23 mouse cellular contexts compared by ENCODE assay signal in the genomic region with DNA sequence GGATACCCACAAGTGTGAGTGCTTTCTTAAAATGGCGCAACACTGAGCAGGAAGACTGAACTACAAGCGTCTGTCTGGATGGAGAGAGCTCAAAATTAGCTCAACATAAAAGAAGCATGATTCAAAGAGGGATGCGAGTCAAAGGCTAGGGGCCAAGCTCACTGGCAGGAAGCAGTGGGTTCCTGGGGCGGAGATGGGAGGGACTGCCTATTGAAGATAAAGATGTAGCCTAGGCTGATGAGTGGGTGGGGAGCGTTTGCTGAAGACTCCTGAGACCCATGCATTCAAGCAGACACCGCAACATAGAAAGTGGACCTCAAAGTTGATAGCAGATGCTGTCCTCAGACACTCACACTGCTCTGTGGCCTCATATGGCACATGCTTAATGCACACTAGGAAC.
A peak's percentile ranks its signal among the peaks of the same experiment; 100 is the strongest.
DNase-seq lines count a peak whose midpoint lies in the region; ATAC-seq and TF ChIP-seq lines count a peak whose summit lies in the region.
"Had no signal": no experiment of that assay in that cellular context is flagged by ENCODE, and none has a peak within 500 bp of the region (broad histone marks: within the 10 kb centered on the region; RNA-seq: fewer than 3 reads in every experiment).

No protein-coding gene starts in this region.

- no peaks in the 10 kb centered on the region for H3K4me1 ChIP-seq in intestine, embryonic 14.5 days (replicated peaks; ENCODE audit: control insufficient read depth, insufficient read depth, low read length)
- H3K4me1 ChIP-seq in intestine, embryonic 16.5 days (ENCODE audit: control insufficient read depth, insufficient read depth, low read length), result no peaks in the 10 kb centered on the region
- peaks cover 0 to 2% of the 10 kb centered on the region in 2 experiments; a peak in 2 of 4 replicates for H3K4me1 ChIP-seq in MEL (ENCODE audit: control insufficient read depth in 1 of 2, insufficient read depth in 2 of 2, low read length in 2 of 2)
- no peaks in the 10 kb centered on the region; the same call in 1 of the 2 replicates for H3K4me1 ChIP-seq in liver, embryonic 11.5 days (replicated peaks; ENCODE audit: control insufficient read depth, insufficient read depth, low read length)

- H3K9me3 ChIP-seq in intestine, embryonic 14.5 days (ENCODE audit: control insufficient read depth, low read length), result no peaks in the 10 kb centered on the region
- no peaks in the 10 kb centered on the region for H3K9me3 ChIP-seq in intestine, embryonic 16.5 days (ENCODE audit: control insufficient read depth, low read length)
- H3K9me3 ChIP-seq in MEL (replicated peaks; ENCODE audit: insufficient read depth, low read length), result no peaks in the 10 kb centered on the region
- H3K9me3 ChIP-seq in liver, embryonic 11.5 days (ENCODE audit: control insufficient read depth, low read length), result no peaks in the 10 kb centered on the region
- H3K9me3 ChIP-seq: forebrain, embryonic 13.5 days; heart, embryonic 10.5 days; midbrain, embryonic 15.5 days had no signal

- peaks cover 65% of the 10 kb centered on the region for H3K36me3 ChIP-seq in intestine, embryonic 14.5 days (ENCODE audit: control insufficient read depth, insufficient read depth, low read length)
- H3K36me3 ChIP-seq in intestine, embryonic 16.5 days (ENCODE audit: control insufficient read depth, insufficient read depth, low read length), result peaks cover 10% of the 10 kb centered on the region; the same call in 1 of the 2 replicates
- 0 out of 4 replicates have a peak, but pooled peaks cover 0 to 2% of the 10 kb centered on the region in 2 experiments for H3K36me3 ChIP-seq in MEL (ENCODE audit: control insufficient read depth in 1 of 2, insufficient read depth in 2 of 2, low read length in 2 of 2)
- no peaks in the 10 kb centered on the region for H3K36me3 ChIP-seq in liver, embryonic 11.5 days (ENCODE audit: control insufficient read depth, insufficient read depth, low read length)
- H3K36me3 ChIP-seq: midbrain, embryonic 15.5 days had no signal

- DNase-seq in intestine, embryonic 14.5 days (ENCODE audit: low spot score), result peak; percentile 46
- peak; percentile 52 for DNase-seq in MEL (ENCODE audit: low read depth, low spot score)
- DNase-seq in liver, embryonic 11.5 days (ENCODE audit: low spot score), result no peak
- no peak for DNase-seq in layer of hippocampus, postnatal 10 days (ENCODE audit: low spot score in 2 of 2)
- no peak for DNase-seq in retina, postnatal 1 day
- DNase-seq: adrenal gland, adult 2 months; cerebellum, adult 8-10 months; cerebellum, postnatal 36 days; gastrocnemius, adult 2 months; kidney, adult 11 months; kidney, postnatal 4 days; lung, embryonic 14.5 days; thymus, adult 2 months; thymus, postnatal 4 days had no signal

- no peak for ATAC-seq in intestine, embryonic 14.5 days (replicated peaks; ENCODE audit: low FRiP score, low TSS enrichment, low read depth)
- no peak for ATAC-seq in intestine, embryonic 16.5 days
- peak; percentile 85 for ATAC-seq in liver, embryonic 11.5 days (replicated peaks; ENCODE audit: low FRiP score)
- peak; percentile 97 for ATAC-seq in megakaryocyte-erythroid progenitor cell, adult 5-6 weeks (replicated peaks; ENCODE audit: low FRiP score, low TSS enrichment, poor library complexity, severe bottlenecking)
- ATAC-seq: CD4-positive, CD25-positive, alpha-beta regulatory T cell, adult 4 months; forebrain, embryonic 13.5 days; hindbrain, postnatal 0 days; midbrain, embryonic 15.5 days had no signal

- no peak overlapping the region for H3K27ac ChIP-seq in intestine, embryonic 14.5 days (ENCODE audit: low read depth)
- H3K27ac ChIP-seq in intestine, embryonic 16.5 days (ENCODE audit: low read length), result no peak overlapping the region
- no peak overlapping the region for H3K27ac ChIP-seq in MEL (ENCODE audit: control insufficient read depth, low read depth, low read length)
- no peak overlapping the region for H3K27ac ChIP-seq in liver, embryonic 11.5 days (ENCODE audit: low read depth, low read length)
- H3K27ac ChIP-seq: forebrain, embryonic 13.5 days; gastrocnemius, adult 2 months; heart, embryonic 10.5 days; hindbrain, postnatal 0 days; left cerebral cortex, adult 2 months; midbrain, embryonic 15.5 days; stomach, postnatal 0 days had no signal

- no peak overlapping the region for H3K4me3 ChIP-seq in intestine, embryonic 14.5 days (ENCODE audit: low read depth, low read length)
- no peak overlapping the region for H3K4me3 ChIP-seq in intestine, embryonic 16.5 days (ENCODE audit: low read length)
- H3K4me3 ChIP-seq in MEL (ENCODE audit: control insufficient read depth in 1 of 2, insufficient read depth in 1 of 2, low read depth in 2 of 2, low read length in 2 of 2), result no peak overlapping the region
- no peak overlapping the region for H3K4me3 ChIP-seq in liver, embryonic 11.5 days (ENCODE audit: low read depth, low read length)
- H3K4me3 ChIP-seq: forebrain, embryonic 13.5 days; gastrocnemius, adult 2 months; heart, embryonic 10.5 days; left cerebral cortex, adult 2 months; midbrain, embryonic 15.5 days had no signal

- WGBS in intestine, embryonic 14.5 days, result 93% methylated on average over 6 of the region's 6 CpGs
- WGBS in intestine, embryonic 16.5 days, result 87% methylated on average over 6 of the region's 6 CpGs
- 42% methylated on average over 6 of the region's 6 CpGs for WGBS in liver, embryonic 11.5 days

- TF ChIP-seq RAD21 in MEL (IDR thresholded peaks at IDR 0.05; ENCODE audit: low read depth, low read length), result no peak

- peak in 1 of 2 experiments; percentile 24; a peak in 1 of 4 replicates for TF ChIP-seq EP300 in MEL (IDR thresholded peaks at IDR 0.05; ENCODE audit: low read depth in 1 of 2, low read length in 2 of 2)

- TF ChIP-seq CTCF in MEL (IDR thresholded peaks at IDR 0.05 in 2 of 3, conservative IDR thresholded peaks at IDR 0.05 in 1 of 3; ENCODE audit: control insufficient read depth in 1 of 3, insufficient read depth in 1 of 3, low read depth in 2 of 3, low read length in 3 of 3, poor library complexity in 1 of 3, severe bottlenecking in 1 of 3), result no peak

- TF ChIP-seq POLR2A in MEL (IDR thresholded peaks at IDR 0.05; ENCODE audit: control insufficient read depth in 1 of 2, insufficient read depth in 1 of 2, low read depth in 1 of 2, low read length in 2 of 2, poor library complexity in 1 of 2), result no peak

- no peaks in the 10 kb centered on the region for H3K27me3 ChIP-seq in intestine, embryonic 14.5 days (replicated peaks; ENCODE audit: control insufficient read depth, insufficient read depth, low read length)
- H3K27me3 ChIP-seq in intestine, embryonic 16.5 days (replicated peaks; ENCODE audit: control insufficient read depth, insufficient read depth, low read length), result no peaks in the 10 kb centered on the region
- H3K27me3 ChIP-seq in MEL (ENCODE audit: control insufficient read depth in 1 of 2, insufficient read depth in 2 of 2, low read length in 2 of 2), result no peaks in the 10 kb centered on the region
- no peaks in the 10 kb centered on the region for H3K27me3 ChIP-seq in liver, embryonic 11.5 days (replicated peaks; ENCODE audit: control insufficient read depth, insufficient read depth, low read length)
- H3K27me3 ChIP-seq: forebrain, embryonic 13.5 days; midbrain, embryonic 15.5 days had no signal

- no peak overlapping the region for H3K9ac ChIP-seq in intestine, embryonic 14.5 days (ENCODE audit: low read length)
- no peak overlapping the region for H3K9ac ChIP-seq in intestine, embryonic 16.5 days (ENCODE audit: low read depth, low read length)
- H3K9ac ChIP-seq in MEL (ENCODE audit: control insufficient read depth, low read depth, low read length, poor library complexity, severe bottlenecking), result no peak overlapping the region
- H3K9ac ChIP-seq in liver, embryonic 11.5 days (ENCODE audit: low read depth, low read length), result no peak overlapping the region
- H3K9ac ChIP-seq: forebrain, embryonic 13.5 days; lung, embryonic 14.5 days; midbrain, embryonic 15.5 days had no signal

- no peaks in the 10 kb centered on the region for H3K79me2 ChIP-seq in MEL (ENCODE audit: control insufficient read depth, insufficient read depth, low read length, poor library complexity)

- no peak overlapping the region for H3K4me2 ChIP-seq in intestine, embryonic 14.5 days (ENCODE audit: low read length)
- H3K4me2 ChIP-seq in intestine, embryonic 16.5 days (ENCODE audit: low read depth, low read length), result no peak overlapping the region
- peak overlapping the region; percentile 32 for H3K4me2 ChIP-seq in liver, embryonic 11.5 days
- H3K4me2 ChIP-seq: forebrain, embryonic 13.5 days; lung, embryonic 14.5 days; midbrain, embryonic 15.5 days had no signal

TF ChIP-seq in MEL, 35 proteins besides CTCF, POLR2A, EP300 and RAD21:
- no peak for TF ChIP-seq KAT2A (conservative IDR thresholded peaks at IDR 0.05; ENCODE audit: low read depth, low read length)
- no peak for TF ChIP-seq ZMIZ1 (IDR thresholded peaks at IDR 0.05; ENCODE audit: low read depth, low read length)
- no peak for TF ChIP-seq UBTF (IDR thresholded peaks at IDR 0.05; ENCODE audit: borderline replicate concordance, insufficient read depth, low read depth, low read length)
- no peak for TF ChIP-seq GABPA (IDR thresholded peaks at IDR 0.05; ENCODE audit: low read depth, low read length)
- TF ChIP-seq GATA1 (IDR thresholded peaks at IDR 0.05; ENCODE audit: low read depth, low read length), result no peak

Comparison
In these comparisons a context has a peak if more than half of its experiments do, and no peak if none do; other contexts are left out.
1. ATAC-seq: peak in liver, embryonic 11.5 days (single experiment) and megakaryocyte-erythroid progenitor cell, adult 5-6 weeks (single experiment); none in intestine, embryonic 14.5 days (single experiment) and intestine, embryonic 16.5 days (single experiment).
2. DNase-seq: peak in intestine, embryonic 14.5 days (single experiment) and MEL (single experiment); none in liver, embryonic 11.5 days (single experiment), layer of hippocampus, postnatal 10 days (0 of 2) and retina, postnatal 1 day (single experiment).